Mouse (Mus musculus): ENCODE results near the gene Scgn.

- no peak for TF ChIP-seq POLR2A (IDR thresholded peaks at IDR 0.05; ENCODE audit: borderline replicate concordance, extremely low read depth, insufficient read depth, insufficient read length, poor library complexity, severe bottlenecking)
- no peak for TF ChIP-seq CTCF (IDR thresholded peaks at IDR 0.05; ENCODE audit: borderline replicate concordance, extremely low read depth, insufficient read depth, insufficient read length)
Measured at GRCm38 (mm10) chr13:23933421-23934210, 57.4 kb downstream of the Scgn start, which contains the start of gene Hist1h2ba.

Measured in brain, embryonic 14.5 days (tissue).